Mouse (Mus musculus) liver, embryonic 11.5 days (tissue): ENCODE measurements around the gene Rpl3l. TPM values are rescaled to one million over a fixed set of nuclear protein-coding genes. Genes with fewer than 3 reads are reported as not detected.

Experiments used
- ATAC-seq: fragments of 200-750 bp; cut with Nextera tagmentation; replicated peaks from 2 replicates; pipeline ENCODE4 v1.8.0; 2017; ENCODE audit warnings: moderate number of reproducible peaks, mild to moderate bottlenecking, moderate TSS enrichment, moderate library complexity; ENCODE audit not compliant: low FRiP score
- DNase-seq: peaks from one replicate; pipeline ENCODE4 v3.0.0-alpha.2; 2017; ENCODE audit warnings: low spot score
- H3K27ac ChIP-seq: fragments of 300-500 bp; sonication (generic); 2 replicates; pipeline ENCODE4 v1.5.1; 2014; ENCODE audit warnings: mild to moderate bottlenecking, low read depth, low read length, control low read depth
- H3K27me3 ChIP-seq: fragments of 300-500 bp; sonication (generic); replicated peaks from 2 replicates; pipeline ENCODE4 v1.6.1; 2014; ENCODE audit warnings: low read length, mixed read lengths; ENCODE audit not compliant: control insufficient read depth, insufficient read depth
- H3K36me3 ChIP-seq: fragments of 300-500 bp; sonication (generic); 2 replicates; pipeline ENCODE4 v1.6.1; 2014; ENCODE audit warnings: mild to moderate bottlenecking, low read length, moderate library complexity, mixed read lengths; ENCODE audit not compliant: control insufficient read depth, insufficient read depth
- H3K4me1 ChIP-seq: fragments of 300-500 bp; sonication (generic); replicated peaks from 2 replicates; pipeline ENCODE4 v1.6.1; 2014; ENCODE audit warnings: low read length, mixed read lengths; ENCODE audit not compliant: control insufficient read depth, insufficient read depth
- H3K4me2 ChIP-seq: fragments of 300-500 bp; sonication (generic); 2 replicates; pipeline ENCODE4 v1.6.1; 2014; ENCODE audit warnings: mild to moderate bottlenecking, control low read depth, moderate library complexity
- H3K4me3 ChIP-seq: fragments of 300-500 bp; sonication (generic); 2 replicates; pipeline ENCODE4 v1.5.1; 2014; ENCODE audit warnings: low read depth, low read length, control low read depth
- H3K9ac ChIP-seq: fragments of 300-500 bp; sonication (generic); 2 replicates; pipeline ENCODE4 v1.6.1; 2014; ENCODE audit warnings: low read depth, low read length, control low read depth
- H3K9me3 ChIP-seq: fragments of 300-500 bp; sonication (generic); 2 replicates; pipeline ENCODE4 v1.6.1; 2016; ENCODE audit warnings: low read length, inconsistent platforms, mixed read lengths; ENCODE audit not compliant: control insufficient read depth
- WGBS: fragments of 180-500 bp; shearing (Covaris S2); extraction: QIAGEN DNeasy Blood & Tissue Kit; methylation state at CpG from one replicate; pipeline ENCODE4 v1.1.7; 2014; 5-methylcytosine and 5-hydroxymethylcytosine counted together
- polyA plus RNA-seq: library from polyadenylated mRNA; unstranded; fragments of >200 nt; fragmentation: Nextera tagmentation; extraction: Ambion mirVana; gene quantifications from 2 replicates; pipeline ENCODE4 v1.2.1, GENCODE M21; 2014

Gene Rpl3l
- polyA plus RNA-seq, 1 experiment from 2014 or later: not detected

- 41% methylated on average over 21 of the region's 22 CpGs for WGBS
- H3K27me3 ChIP-seq: peaks cover 22% of the 10 kb centered on the region
- no peaks in the 10 kb centered on the region for H3K36me3 ChIP-seq
- H3K9me3 ChIP-seq: no peaks in the 10 kb centered on the region
- no peak overlapping the region for H3K9ac ChIP-seq
- ATAC-seq: no peak
- H3K27ac ChIP-seq: no peak overlapping the region
- DNase-seq: no peak
- H3K4me3 ChIP-seq: no peak overlapping the region
- H3K4me1 ChIP-seq: no peaks in the 10 kb centered on the region
- no peak overlapping the region for H3K4me2 ChIP-seq
Measured at GRCm38 (mm10) chr17:24765016-24765905, 37.6 kb downstream of the Rpl3l start.

GRCm38 (mm10) chr17:24766266-24766875 is 38.8 kb downstream of the Rpl3l start:
- WGBS: 27% methylated on average over 12 of the region's 12 CpGs
- H3K9me3 ChIP-seq: no peaks in the 10 kb centered on the region
- H3K27me3 ChIP-seq: peaks cover 19% of the 10 kb centered on the region
- DNase-seq (no peak), ATAC-seq (no peak)
- H3K4me3 ChIP-seq: no peak overlapping the region
- H3K4me1 ChIP-seq: no peaks in the 10 kb centered on the region
- H3K36me3 ChIP-seq: no peaks in the 10 kb centered on the region
- H3K4me2 ChIP-seq: no peak overlapping the region
- H3K27ac ChIP-seq: no peak overlapping the region
- no peak overlapping the region for H3K9ac ChIP-seq

- no peak for DNase-seq
- H3K27ac ChIP-seq: no peak overlapping the region
- no peak overlapping the region for H3K4me2 ChIP-seq
- H3K4me1 ChIP-seq: no peaks in the 10 kb centered on the region
- H3K27me3 ChIP-seq: peaks cover 19% of the 10 kb centered on the region
- WGBS: 39% methylated on average over 3 of the region's 3 CpGs
- H3K4me3 ChIP-seq: no peak overlapping the region
- no peaks in the 10 kb centered on the region for H3K36me3 ChIP-seq
- no peaks in the 10 kb centered on the region for H3K9me3 ChIP-seq
- H3K9ac ChIP-seq: no peak overlapping the region
- ATAC-seq: no peak
Measured at GRCm38 (mm10) chr17:24769146-24769545, 41.5 kb downstream of the Rpl3l start.

GRCm38 (mm10) chr17:24773241-24773640 is 45.6 kb downstream of the Rpl3l start:
- Histone ChIP-seq H3K9me3 (no peaks in the 10 kb centered on the region), H3K4me2 (no peak overlapping the region), H3K9ac (no peak overlapping the region), H3K27me3 (0 out of 2 replicates have a peak, but pooled peaks cover 5% of the 10 kb centered on the region), H3K4me3 (no peak overlapping the region), H3K36me3 (no peaks in the 10 kb centered on the region), H3K4me1 (no peaks in the 10 kb centered on the region), H3K27ac (no peak overlapping the region)
- DNase-seq (no peak), ATAC-seq (no peak)
- 74% methylated on average over 5 of the region's 5 CpGs for WGBS

GRCm38 (mm10) chr17:24775173-24775572 is 47.6 kb downstream of the Rpl3l start:
- no peaks in the 10 kb centered on the region for H3K27me3 ChIP-seq
- 78% methylated on average over 8 of the region's 8 CpGs for WGBS
- no peak for ATAC-seq

GRCm38 (mm10) chr17:24777073-24777472 is 49.5 kb downstream of the Rpl3l start:
- Histone ChIP-seq H3K36me3 (no peaks in the 10 kb centered on the region), H3K4me1 (no peaks in the 10 kb centered on the region), H3K27ac (no peak overlapping the region), H3K4me3 (no peak overlapping the region), H3K9me3 (no peaks in the 10 kb centered on the region), H3K9ac (no peak overlapping the region), H3K27me3 (no peaks in the 10 kb centered on the region), H3K4me2 (no peak overlapping the region)
- WGBS: 76% methylated on average over 2 of the region's 2 CpGs
- ATAC-seq (no peak), DNase-seq (no peak)

More at GRCm38 (mm10) chr17:24775173-24775572, 47.6 kb downstream of the Rpl3l start:
- Histone ChIP-seq H3K27ac (no peak overlapping the region), H3K9me3 (no peaks in the 10 kb centered on the region), H3K9ac (no peak overlapping the region), H3K4me1 (no peaks in the 10 kb centered on the region), H3K36me3 (no peaks in the 10 kb centered on the region), H3K4me3 (no peak overlapping the region), H3K4me2 (no peak overlapping the region)
- no peak for DNase-seq

- Histone ChIP-seq H3K36me3 (no peaks in the 10 kb centered on the region), H3K4me1 (no peaks in the 10 kb centered on the region), H3K4me3 (no peak overlapping the region), H3K4me2 (no peak overlapping the region), H3K27ac (no peak overlapping the region), H3K9me3 (no peaks in the 10 kb centered on the region), H3K27me3 (no peaks in the 10 kb centered on the region), H3K9ac (no peak overlapping the region)
- WGBS: 61% methylated on average over 2 of the region's 2 CpGs
- DNase-seq (no peak), ATAC-seq (no peak)
Measured at GRCm38 (mm10) chr17:24780821-24781220, 53.2 kb downstream of the Rpl3l start.
